Mouse (Mus musculus) erythroblast, adult 5-6 weeks (primary cell): ENCODE data around the gene Apoc2. TPM values are rescaled to one million over a fixed set of nuclear protein-coding genes. Genes with fewer than 3 reads are reported as not detected.
"Not testable (repeated sequence)": the region's sequence is repeated elsewhere in the genome, so short reads cannot be mapped to it uniquely, and the experiment has no call there.

Experiments
- ATAC-seq: replicated peaks from 2 replicates; pipeline ENCODE4 v1.8.0; 2016; ENCODE audit warnings: moderate number of reproducible peaks, mild to moderate bottlenecking, moderate TSS enrichment, inconsistent platforms; ENCODE audit not compliant: poor library complexity, low FRiP score, severe bottlenecking
- total RNA-seq, 2 experiments: library from RNA; stranded (forward) in 1 of 2; stranded (reverse) in 1 of 2; fragments of 150-400 nt in 1 of 2; fragments of 200-764, 138-1000 nt in 1 of 2; gene quantifications; 2 replicates each; pipeline versions ENCODE4 v1.2.3 to v1.2.4; 2015 to 2017; ENCODE audit warnings: low replicate concordance in 2 of 2

The Apoc2 gene
- total RNA-seq, 2 experiments from 2014 or later = 8.3 to 10.4 TPM

DNA sequence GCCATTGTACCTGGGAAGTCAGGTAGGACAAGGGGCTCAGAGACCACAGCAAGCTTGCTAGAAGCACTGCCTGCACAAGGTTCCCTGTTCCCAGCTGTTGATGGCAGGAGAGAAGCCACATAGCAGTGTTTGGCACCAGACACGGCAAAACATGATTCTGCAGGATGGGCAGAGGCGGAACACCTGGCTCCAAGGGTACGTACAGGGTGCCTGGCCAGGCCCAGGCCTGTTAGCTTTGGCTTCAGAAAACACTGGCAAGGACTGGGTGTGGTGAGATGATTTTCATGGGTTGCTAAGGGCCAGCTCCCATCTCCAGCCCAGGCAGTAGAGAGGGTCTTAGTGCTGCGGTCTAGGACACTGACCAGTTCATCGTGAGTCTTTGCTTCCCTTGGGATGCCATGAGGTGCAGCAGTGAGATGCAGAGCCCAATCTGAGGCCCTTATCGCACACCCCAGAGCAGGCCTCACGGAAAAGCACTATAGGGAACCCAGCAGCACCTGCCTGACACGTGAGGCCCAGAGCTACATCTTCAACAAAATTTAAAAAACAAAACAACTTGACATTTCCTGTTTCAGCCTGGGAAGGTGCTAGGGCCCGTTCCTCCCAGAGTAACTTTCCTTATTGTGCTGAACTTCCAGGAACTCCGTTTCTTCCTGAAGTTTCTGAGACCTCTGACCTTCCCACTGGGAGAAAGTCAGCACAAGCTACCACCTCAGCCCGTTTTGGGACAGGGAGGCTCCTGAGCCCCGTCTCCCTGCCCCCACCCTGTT is 22.7 kb upstream of the Apoc2 start:
- no peak for ATAC-seq

DNA sequence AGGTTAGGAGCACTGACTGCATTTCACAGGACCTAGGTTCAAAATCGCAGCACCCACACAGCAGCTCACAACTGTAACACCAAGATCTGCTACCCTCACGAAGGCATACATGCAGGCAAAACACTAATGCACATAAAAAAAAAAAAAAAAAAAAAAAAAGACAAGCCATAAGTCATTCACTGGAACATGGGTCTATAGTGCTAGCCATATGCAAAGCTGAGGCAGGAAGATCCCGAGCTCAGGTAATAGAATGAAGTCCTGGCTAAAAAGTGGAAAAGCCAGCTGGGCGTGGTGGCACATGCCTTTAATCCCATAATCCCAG is 22.0 kb upstream of the Apoc2 start:
- no peak for ATAC-seq

DNA sequence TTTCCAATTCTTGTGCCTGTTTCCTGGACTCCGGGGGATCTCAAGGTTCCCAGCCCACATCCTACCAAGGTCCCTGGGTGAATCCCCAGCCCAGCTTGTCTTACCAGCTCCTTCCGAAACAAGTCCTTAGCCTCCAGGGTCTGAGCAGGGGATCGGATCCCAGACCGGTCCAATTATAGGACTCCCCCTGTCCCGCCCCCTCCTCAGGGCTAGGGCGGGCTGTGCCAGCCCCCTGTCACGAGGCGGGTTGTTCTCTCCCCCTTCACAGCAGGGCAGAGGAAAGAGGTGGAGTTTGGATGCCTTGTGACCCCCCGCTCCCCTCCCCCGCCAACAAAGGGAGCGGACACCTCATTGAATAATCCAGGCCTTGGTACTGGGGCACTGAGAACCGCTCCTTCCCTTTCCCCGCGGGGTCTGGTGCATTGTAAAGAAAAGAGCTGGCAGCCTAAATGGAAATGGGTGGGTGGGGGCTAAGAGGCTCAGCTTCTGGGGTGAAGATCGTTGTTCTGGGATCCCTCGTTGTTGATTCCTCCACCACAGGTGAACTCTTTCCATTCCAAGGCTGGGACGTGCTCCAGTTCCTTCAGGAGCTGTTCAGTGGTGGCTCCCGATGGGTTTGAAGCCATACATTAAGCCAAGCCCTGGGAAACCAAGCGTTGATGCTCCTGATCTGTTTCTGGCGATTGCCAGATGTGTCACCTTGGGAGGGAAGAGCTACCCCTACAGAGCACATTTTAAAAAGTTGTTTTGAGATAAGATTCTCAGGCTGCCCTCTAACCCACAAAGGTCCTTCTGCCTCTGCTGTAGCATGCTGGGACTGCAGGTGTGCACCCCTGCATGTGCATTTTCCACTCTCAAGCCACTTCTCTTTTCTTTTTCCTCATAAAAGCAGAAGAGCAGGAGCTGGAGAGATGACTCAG is 21.4 kb upstream of the Apoc2 start, which contains the start of gene Apoe:
Apoe (minus strand) TSS at position 282 of the 920 bp plus-strand sequence.
- ATAC-seq = no peak

DNA sequence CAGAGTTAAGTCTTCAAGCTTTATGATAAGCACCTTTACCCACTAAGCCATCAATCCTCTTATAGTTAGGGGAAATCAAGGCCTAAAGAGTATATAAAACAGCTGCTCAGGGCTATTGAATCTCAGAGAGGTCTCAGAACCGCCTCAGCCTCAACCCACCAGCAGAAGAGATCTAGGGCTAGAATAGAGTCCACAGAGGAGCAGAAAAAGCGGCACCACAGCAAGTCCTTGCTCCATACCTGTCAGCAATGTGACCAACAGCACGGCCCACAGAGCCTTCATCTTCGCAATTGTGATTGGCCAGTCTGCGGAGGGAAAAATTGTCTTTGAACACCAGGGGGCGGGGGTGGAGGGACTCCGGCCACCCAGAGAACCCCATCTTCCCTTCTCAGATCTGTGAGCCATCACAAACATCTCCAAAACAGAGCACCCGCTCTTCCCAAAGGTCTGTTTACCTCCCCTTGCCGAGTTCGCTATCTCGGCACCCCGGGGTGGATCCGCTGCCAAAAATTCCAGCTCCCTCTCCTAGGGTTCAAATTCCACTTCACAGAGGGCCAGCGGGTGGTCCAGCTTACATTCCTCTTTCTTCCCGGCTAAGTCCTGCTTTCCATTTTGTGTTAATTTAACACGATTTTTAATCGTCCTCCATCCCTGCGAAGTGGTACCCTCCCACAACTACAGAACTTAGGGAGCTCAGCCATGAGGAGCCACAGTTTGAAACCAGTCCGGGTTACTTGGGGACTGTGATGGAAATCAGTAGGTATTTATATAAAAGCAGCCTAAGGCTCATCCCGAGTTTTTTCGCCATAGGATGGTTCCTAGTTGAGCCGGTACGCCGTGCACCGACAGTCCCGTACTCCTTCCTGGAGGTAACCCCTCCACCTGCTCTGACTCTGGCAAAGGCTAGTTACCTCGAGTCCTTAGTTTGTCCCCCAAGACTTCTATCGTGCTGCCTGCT is 20.5 kb upstream of the Apoc2 start:
- no peak for ATAC-seq

DNA sequence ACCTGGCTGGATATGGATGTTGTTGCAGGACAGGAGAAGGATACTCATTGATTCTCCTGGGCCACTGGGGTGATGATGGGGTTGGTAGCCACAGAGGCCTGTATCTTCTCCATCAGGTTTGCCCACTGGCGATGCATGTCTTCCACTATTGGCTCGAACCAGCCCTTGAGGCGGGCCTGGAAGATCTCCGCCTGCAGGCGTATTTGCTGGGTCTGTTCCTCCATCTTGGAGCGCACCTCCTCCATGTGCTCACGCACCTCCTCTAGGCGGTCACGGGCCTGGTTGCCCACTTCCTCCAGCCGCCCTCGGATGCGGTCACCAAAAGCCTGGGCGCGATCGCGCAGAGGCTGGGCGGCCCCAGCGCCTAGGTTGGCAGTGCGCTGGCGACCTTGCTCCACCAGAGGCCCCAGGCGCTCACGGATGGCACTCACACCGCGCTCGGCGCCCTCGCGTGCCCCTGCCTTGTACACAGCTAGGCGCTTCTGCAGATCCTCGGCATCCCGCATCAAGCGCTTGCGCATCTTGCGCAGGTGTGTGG is 18.7 kb upstream of the Apoc2 start:
- no peak for ATAC-seq

DNA sequence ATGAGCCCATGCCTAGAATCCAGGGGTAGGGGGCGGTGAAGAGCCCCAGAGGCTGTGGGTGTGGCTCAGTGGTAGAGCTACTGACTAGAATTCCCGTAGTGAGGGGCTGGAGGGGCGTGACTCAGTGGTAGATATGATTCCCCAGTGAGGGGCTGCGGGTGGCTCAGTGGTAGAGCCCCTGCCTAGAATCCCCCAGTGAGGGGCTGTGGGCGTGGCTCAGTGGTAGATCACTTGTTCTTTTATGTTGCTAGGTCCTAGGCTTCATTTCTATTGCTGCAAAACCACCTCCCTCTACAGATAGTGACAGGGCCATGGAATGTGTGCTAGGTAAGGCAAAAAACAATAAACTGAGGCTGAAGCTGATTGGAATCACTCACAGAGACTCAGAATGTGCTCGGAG is 18.1 kb upstream of the Apoc2 start:
- ATAC-seq = no peak

DNA sequence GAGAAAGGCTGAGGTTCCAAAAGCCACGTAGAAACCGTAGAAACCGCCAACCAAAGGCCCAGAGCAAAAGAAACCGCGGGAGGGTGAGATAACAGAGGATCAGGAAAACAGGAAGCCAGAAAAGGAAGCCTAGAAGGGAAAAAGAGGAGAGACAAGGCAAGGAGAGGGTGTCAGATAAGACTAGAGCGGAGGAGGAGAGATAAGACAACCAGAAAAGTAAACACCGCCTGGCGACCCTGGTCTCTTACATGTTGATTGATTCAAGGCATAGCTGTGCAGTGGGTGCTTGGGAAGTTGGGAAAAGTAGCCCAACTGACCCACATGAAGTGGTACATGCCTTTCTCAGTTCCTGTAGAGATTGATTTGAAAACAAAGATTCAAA is 17.5 kb upstream of the Apoc2 start:
- no peak for ATAC-seq

DNA sequence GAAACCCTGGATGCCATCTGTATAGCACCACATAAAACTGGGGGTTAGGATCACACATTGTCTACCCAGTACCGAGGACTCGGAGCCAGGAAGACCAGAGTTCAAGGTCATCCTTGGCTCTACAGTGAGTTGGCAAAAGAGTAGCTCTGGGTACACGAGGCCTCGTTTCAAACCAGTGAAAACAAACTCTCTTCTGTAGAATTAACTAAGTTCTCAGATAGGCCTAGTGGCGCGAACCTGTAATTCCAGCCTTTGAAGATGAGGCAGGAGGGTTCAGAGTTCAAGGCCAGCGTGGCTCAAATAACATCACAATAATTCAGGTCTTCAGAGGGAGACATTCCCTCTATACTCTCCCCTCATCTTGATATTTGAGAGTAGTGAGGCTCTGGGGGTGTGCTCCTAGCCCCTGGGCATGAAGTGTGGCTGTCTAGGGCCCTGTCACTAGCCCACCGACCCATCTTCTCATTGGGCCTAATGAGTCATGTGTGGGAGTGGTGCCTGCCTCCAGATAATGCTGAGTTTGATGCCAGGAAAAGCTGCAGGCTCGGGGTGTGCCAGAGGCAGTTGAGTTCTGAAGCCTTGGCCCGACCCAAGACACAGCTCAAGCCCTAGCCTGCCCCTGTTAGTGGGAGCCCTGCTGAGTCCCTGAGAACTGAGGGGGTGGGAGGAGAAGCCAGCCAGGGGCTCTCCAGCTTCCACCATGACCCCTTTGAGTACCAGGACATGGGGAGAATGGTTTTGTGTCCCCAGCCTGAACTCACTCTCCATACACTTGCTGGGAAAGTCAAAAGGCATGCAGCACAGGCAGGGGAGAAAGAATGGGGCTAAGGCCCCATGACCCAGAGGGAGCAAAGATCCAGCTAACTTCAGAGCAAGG is 16.8 kb upstream of the Apoc2 start:
- no peak for ATAC-seq

DNA sequence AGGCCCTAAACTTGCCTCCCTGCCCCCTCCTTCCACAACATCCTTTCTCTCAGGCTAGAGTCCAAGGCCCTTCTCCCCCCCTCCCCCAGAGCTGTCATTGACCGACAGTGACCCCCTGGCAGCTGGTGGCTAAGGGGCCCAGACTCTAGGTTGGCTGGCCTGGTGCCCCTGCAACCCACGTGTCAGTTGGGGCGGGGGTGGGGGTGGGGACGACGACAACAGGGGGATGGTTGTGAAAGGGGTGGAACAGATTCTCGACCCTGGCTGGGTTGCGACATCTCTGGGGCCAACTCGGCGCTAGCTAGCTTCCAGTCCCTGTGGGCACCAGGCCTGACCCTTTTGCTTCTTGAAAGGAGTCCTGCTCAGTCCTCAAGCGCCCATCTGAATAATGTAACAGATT is 15.7 kb upstream of the Apoc2 start:
- ATAC-seq = no peak

DNA sequence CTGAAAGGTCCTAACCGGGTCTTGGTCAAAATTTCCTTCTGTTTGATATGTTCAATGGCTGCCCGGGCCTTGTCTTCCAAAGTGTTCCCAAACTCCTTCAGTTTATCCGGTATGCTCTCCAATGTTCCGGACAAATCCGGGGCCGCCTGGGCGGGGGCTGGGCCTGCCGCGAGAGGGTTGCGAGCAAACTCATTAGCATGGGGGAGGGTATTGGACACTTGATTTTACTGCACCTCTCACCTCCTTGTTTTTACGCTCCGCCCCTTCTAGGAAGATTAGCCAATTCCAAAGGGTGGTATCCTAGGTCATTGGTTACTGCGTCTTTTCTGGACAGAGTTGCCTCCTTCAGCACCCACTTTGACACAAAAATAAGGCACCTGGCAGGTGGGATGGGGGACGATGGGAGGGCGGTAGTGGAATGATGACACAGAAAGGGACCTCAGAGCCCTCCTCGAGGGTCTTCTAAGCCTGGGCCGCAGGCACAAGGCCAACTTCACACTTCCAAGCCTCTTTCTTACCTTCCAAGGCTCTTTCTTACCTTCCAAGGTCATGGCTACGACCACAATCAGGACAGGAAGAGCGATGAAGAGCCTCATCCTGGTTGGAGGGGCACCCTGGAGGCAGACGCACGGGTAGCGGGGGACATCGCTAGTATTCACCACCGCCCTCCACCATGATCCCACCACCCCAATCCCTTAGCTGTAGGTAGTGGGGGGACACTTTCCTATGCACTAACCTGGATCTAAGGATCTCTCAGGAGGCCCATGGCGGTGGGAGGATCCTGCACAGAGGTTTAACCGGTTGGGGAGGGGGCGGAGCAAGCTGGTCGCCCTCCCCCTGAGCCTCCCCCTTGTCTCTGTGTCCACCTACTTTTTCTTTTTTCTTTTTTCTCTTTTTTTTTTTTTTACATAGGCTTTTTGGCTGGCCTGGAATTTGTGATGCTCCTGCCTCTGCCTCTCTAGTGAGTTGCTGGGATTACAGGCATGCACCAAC is 14.4 kb upstream of the Apoc2 start, which contains the start of gene Apoc1:
Apoc1 (minus strand) TSS at position 788 of the 993 bp plus-strand sequence.
- ATAC-seq = no peak

DNA sequence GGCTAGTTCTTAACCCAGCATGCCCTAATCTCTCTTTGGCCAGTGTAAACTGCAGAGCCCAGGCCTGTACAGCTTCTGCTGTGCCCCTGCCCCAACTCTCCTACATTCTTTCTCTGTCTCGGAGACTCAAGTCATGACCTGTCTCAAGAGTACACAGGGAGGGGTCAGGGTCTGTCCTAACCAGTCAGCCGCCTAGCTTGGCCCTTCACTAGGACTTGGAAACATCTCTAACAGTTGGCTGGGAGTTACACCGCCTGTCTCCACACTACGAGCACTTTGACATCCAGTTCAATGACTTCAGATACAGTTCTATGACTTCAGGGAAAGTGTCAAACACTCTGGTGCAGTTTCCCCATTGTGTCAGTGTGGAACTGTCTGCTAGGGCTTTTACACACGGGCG is 13.7 kb upstream of the Apoc2 start:
- ATAC-seq = no peak

DNA sequence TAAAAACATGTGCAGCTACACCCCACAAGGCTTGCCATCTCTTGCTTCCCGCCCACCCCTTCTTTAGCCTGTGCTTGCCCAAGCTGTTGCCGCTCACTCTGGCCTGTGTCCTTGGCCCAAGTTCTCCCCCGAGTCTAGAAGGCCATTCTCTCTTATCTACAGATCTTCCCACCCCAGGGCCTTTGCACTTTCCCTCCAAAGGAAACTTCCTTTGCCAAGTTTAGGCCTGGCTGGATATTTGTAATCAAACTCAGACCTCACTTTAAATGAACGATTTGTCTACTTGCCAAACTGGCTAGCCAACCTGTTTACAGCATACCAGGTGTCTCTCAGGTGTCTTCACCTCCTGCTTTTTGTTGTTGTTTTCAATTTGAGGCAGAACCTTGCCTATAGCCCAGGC is 13.1 kb upstream of the Apoc2 start:
- ATAC-seq = no peak

DNA sequence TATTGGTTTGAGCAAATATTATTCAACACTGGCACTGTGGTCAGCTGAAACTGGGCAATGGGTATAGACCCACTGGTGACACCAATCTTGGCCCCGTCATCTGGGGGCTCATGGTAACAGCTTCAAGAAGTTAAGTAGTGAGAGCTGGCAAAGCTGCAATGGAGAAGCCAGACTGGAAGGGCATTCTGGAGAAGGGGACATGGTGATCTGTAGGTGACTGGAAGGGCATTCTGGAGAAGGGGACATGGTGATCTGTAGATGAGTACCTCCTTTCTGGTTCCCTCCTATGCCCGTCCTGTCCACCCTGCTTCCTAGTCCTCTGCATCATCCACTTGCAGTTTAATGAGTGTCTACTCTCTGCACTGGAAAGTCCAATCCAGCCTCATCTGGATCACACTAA is 10.9 kb upstream of the Apoc2 start:
- no peak for ATAC-seq

DNA sequence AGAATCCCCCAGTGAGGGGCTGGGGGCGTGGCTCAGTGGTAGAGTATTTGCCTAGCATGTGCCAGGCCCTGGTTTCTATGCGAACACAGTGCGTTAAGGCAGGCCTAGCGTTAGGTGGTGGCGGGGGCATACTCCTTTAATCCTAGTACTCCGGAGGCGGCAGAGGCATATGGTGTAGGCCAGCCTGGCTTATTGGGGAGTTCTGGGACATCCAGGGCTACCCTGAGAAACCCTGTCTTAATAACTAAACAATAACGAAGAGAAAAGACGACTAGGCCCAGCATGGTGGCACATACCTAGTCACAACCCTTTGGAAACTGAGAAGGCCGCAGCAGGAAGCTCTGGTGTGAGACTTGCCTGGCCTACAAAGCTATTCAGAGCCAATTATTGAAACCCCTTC is 10.4 kb upstream of the Apoc2 start:
- no peak for ATAC-seq

DNA sequence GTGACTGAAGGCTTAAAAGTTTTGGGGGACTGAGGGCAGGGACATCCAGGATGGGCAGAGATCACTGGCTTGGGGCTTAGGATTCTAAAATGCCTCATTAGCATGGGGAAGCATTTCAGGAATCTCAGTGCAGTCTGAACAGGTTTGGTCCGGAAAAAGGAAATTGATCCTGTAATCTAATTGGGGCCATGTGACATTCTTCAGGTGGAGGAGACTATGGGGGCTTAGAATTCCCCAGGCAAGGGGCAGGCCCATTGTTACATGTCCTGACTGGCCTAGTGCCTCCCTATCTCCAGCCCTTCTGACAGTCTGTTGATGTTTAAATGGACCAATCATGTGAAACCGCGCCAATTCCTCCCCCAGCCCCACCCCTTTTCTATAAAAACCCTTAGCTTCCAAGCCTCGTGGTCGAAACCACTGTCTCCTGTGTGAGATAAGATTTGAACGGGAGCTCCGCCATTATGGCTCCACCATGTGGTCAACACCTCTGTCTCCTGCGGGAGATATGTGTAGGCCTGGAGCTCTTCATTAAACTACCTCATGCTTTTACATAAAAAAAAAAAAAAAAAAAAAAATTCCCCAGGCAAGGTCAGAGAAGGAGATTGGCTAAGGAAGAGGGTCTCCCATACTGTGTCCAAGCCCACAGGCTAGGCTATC is 9.3 kb upstream of the Apoc2 start:
- ATAC-seq = not testable (repeated sequence)

DNA sequence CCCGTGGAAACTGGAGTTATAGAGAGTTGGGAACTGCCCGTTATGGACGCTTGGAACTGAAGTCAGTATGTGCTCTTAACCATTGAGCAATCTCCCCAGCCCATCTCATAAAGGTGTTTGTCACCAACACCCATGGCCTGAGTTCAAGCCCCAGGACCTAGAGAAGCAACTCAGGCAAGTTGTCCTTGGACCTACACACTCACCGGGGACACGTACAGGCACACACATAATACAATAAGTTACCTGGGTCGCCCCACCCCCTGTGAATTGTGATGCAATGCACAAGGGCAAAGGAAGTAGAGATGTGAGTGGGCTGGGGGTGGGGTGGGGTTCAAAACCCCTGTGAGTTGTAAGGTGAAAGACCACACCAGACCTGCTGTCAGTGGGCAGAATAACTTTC is 8.8 kb upstream of the Apoc2 start:
- ATAC-seq = no peak

DNA sequence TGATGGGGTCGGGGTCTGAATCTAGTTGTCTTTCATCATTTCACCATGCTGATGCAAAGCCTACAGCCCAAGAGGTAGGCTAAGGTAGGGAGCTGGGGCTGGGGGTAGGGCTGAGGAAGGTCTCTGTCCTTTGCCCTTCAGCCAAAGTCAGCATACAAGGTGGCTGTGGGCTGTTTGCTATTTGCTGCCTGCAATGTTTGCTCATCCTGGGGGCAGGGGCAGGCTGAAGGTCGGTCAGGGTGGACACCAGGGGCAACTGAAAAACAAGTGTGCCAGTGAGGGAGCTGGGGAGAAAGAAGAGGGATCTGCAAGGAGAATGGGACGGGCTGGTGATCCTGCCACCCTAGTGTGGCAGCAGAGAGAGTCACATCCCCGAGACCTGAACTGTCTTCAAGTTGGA is 7.6 kb upstream of the Apoc2 start:
- ATAC-seq = no peak
